Mouse (Mus musculus): Measurements from ENCODE around the gene Pik3cd. TPM values are rescaled to one million over a fixed set of nuclear protein-coding genes. Genes with fewer than 3 reads are reported as not detected.

Gene Pik3cd
- polyA plus RNA-seq, 1 experiment from 2014 or later = 8.0 TPM

GRCm38 (mm10) chr4:149657858-149658416, 44.4 kb downstream of the Pik3cd start:
- H3K27ac ChIP-seq = no peak overlapping the region
- no peaks in the 10 kb centered on the region for H3K4me1 ChIP-seq
- WGBS = 86% methylated on average over 11 of the region's 11 CpGs
- H3K9ac ChIP-seq = no peak overlapping the region
- no peak overlapping the region for H3K4me3 ChIP-seq
- no peak overlapping the region for H3K4me2 ChIP-seq
- no peaks in the 10 kb centered on the region for H3K9me3 ChIP-seq (replicated peaks)
- peaks cover 41% of the 10 kb centered on the region for H3K36me3 ChIP-seq (ENCODE audit: poor library complexity, severe bottlenecking)
- no peak for ATAC-seq
- no peaks in the 10 kb centered on the region for H3K27me3 ChIP-seq

- Histone ChIP-seq H3K27ac (no peak overlapping the region), H3K9ac (no peak overlapping the region), H3K36me3 (ENCODE audit: poor library complexity, severe bottlenecking) (peaks cover 60% of the 10 kb centered on the region), H3K4me1 (no peaks in the 10 kb centered on the region), H3K9me3 (replicated peaks) (no peaks in the 10 kb centered on the region), H3K4me3 (no peak overlapping the region), H3K27me3 (no peaks in the 10 kb centered on the region), H3K4me2 (no peak overlapping the region)
- ATAC-seq = no peak
- WGBS = 88% methylated on average over 4 of the region's 4 CpGs
Measured at GRCm38 (mm10) chr4:149654232-149654631, 48.1 kb downstream of the Pik3cd start.

GRCm38 (mm10) chr4:149650493-149651193, 51.7 kb downstream of the Pik3cd start:
- 76% methylated on average over 24 of the region's 24 CpGs for WGBS
- peak; percentile 23; the same call in 1 of the 2 replicates for ATAC-seq
- H3K27me3 ChIP-seq = no peaks in the 10 kb centered on the region

GRCm38 (mm10) chr4:149648031-149648805, 54.2 kb downstream of the Pik3cd start:
- 92% methylated on average over 20 of the region's 20 CpGs for WGBS

More at GRCm38 (mm10) chr4:149650493-149651193, 51.7 kb downstream of the Pik3cd start:
- Histone ChIP-seq H3K27ac (no peak overlapping the region), H3K4me2 (no peak overlapping the region), H3K9ac (no peak overlapping the region), H3K4me3 (no peak overlapping the region), H3K4me1 (no peaks in the 10 kb centered on the region), H3K36me3 (ENCODE audit: poor library complexity, severe bottlenecking) (peaks cover 90% of the 10 kb centered on the region), H3K9me3 (replicated peaks) (no peaks in the 10 kb centered on the region)

GRCm38 (mm10) chr4:149645761-149646160, 56.6 kb downstream of the Pik3cd start:
- ATAC-seq = no peak
- WGBS = 97% methylated on average over 9 of the region's 9 CpGs
- Histone ChIP-seq H3K9me3 (replicated peaks) (no peaks in the 10 kb centered on the region), H3K4me3 (no peak overlapping the region), H3K9ac (no peak overlapping the region), H3K27me3 (no peaks in the 10 kb centered on the region), H3K4me1 (no peaks in the 10 kb centered on the region), H3K4me2 (no peak overlapping the region), H3K27ac (no peak overlapping the region), H3K36me3 (ENCODE audit: poor library complexity, severe bottlenecking) (peaks cover 93% of the 10 kb centered on the region)

More at GRCm38 (mm10) chr4:149648031-149648805, 54.2 kb downstream of the Pik3cd start:
- no peaks in the 10 kb centered on the region for H3K27me3 ChIP-seq
- ATAC-seq = no peak
- H3K4me1 ChIP-seq = no peaks in the 10 kb centered on the region
- H3K27ac ChIP-seq = no peak overlapping the region
- H3K9ac ChIP-seq = no peak overlapping the region
- H3K4me2 ChIP-seq = no peak overlapping the region
- peaks cover 93% of the 10 kb centered on the region for H3K36me3 ChIP-seq (ENCODE audit: poor library complexity, severe bottlenecking)
- H3K9me3 ChIP-seq (replicated peaks) = no peaks in the 10 kb centered on the region
- no peak overlapping the region for H3K4me3 ChIP-seq

- Histone ChIP-seq H3K4me2 (no peak overlapping the region), H3K9me3 (replicated peaks) (no peaks in the 10 kb centered on the region), H3K9ac (no peak overlapping the region), H3K27ac (no peak overlapping the region), H3K4me1 (no peaks in the 10 kb centered on the region), H3K36me3 (ENCODE audit: poor library complexity, severe bottlenecking) (peaks cover 92% of the 10 kb centered on the region), H3K4me3 (no peak overlapping the region), H3K27me3 (no peaks in the 10 kb centered on the region)
- no peak for ATAC-seq
- 93% methylated on average over 5 of the region's 5 CpGs for WGBS
Measured at GRCm38 (mm10) chr4:149641956-149642355, 60.4 kb downstream of the Pik3cd start.

- H3K27ac ChIP-seq = no peak overlapping the region
- WGBS = 87% methylated on average over 8 of the region's 8 CpGs
- H3K27me3 ChIP-seq = no peaks in the 10 kb centered on the region
- H3K4me3 ChIP-seq = no peak overlapping the region
- no peaks in the 10 kb centered on the region for H3K9me3 ChIP-seq (replicated peaks)
- no peak for ATAC-seq
- H3K36me3 ChIP-seq (ENCODE audit: poor library complexity, severe bottlenecking) = peaks cover 92% of the 10 kb centered on the region
- no peaks in the 10 kb centered on the region for H3K4me1 ChIP-seq
- no peak overlapping the region for H3K4me2 ChIP-seq
- H3K9ac ChIP-seq = no peak overlapping the region
Measured at GRCm38 (mm10) chr4:149641400-149641799, 61.0 kb downstream of the Pik3cd start.

GRCm38 (mm10) chr4:149640831-149641230, 61.5 kb downstream of the Pik3cd start:
- WGBS = 63% methylated on average over 9 of the region's 9 CpGs
- Histone ChIP-seq H3K4me2 (no peak overlapping the region), H3K9ac (no peak overlapping the region), H3K27me3 (no peaks in the 10 kb centered on the region), H3K9me3 (replicated peaks) (no peaks in the 10 kb centered on the region), H3K4me1 (no peaks in the 10 kb centered on the region), H3K4me3 (no peak overlapping the region), H3K27ac (no peak overlapping the region), H3K36me3 (ENCODE audit: poor library complexity, severe bottlenecking) (peaks cover 92% of the 10 kb centered on the region)
- no peak for ATAC-seq

- Histone ChIP-seq H3K27ac (no peak overlapping the region), H3K4me2 (no peak overlapping the region), H3K9me3 (replicated peaks) (no peaks in the 10 kb centered on the region), H3K27me3 (no peaks in the 10 kb centered on the region), H3K4me3 (no peak overlapping the region), H3K9ac (no peak overlapping the region), H3K4me1 (no peaks in the 10 kb centered on the region), H3K36me3 (ENCODE audit: poor library complexity, severe bottlenecking) (peaks cover 92% of the 10 kb centered on the region)
- 92% methylated on average over 7 of the region's 7 CpGs for WGBS
- no peak for ATAC-seq
Measured at GRCm38 (mm10) chr4:149637942-149638341, 64.4 kb downstream of the Pik3cd start.

GRCm38 (mm10) chr4:149635915-149636415, 66.4 kb downstream of the Pik3cd start:
- Histone ChIP-seq H3K27ac (no peak overlapping the region), H3K4me2 (no peak overlapping the region), H3K9me3 (replicated peaks) (no peaks in the 10 kb centered on the region), H3K36me3 (ENCODE audit: poor library complexity, severe bottlenecking) (peaks cover 90% of the 10 kb centered on the region), H3K27me3 (no peaks in the 10 kb centered on the region), H3K9ac (no peak overlapping the region), H3K4me3 (no peak overlapping the region), H3K4me1 (no peaks in the 10 kb centered on the region)
- ATAC-seq = no peak
- 91% methylated on average over 8 of the region's 8 CpGs for WGBS

- no peak for ATAC-seq
- Histone ChIP-seq H3K4me3 (no peak overlapping the region), H3K4me2 (no peak overlapping the region), H3K9me3 (replicated peaks) (no peaks in the 10 kb centered on the region), H3K4me1 (no peaks in the 10 kb centered on the region), H3K9ac (no peak overlapping the region), H3K27me3 (no peaks in the 10 kb centered on the region), H3K27ac (no peak overlapping the region), H3K36me3 (ENCODE audit: poor library complexity, severe bottlenecking) (peaks cover 90% of the 10 kb centered on the region)
- 96% methylated on average over 11 of the region's 11 CpGs for WGBS
Measured at GRCm38 (mm10) chr4:149634966-149635365, 67.4 kb downstream of the Pik3cd start.

GRCm38 (mm10) chr4:149634157-149634556, 68.2 kb downstream of the Pik3cd start:
- no peaks in the 10 kb centered on the region for H3K4me1 ChIP-seq
- no peak overlapping the region for H3K4me2 ChIP-seq
- H3K4me3 ChIP-seq = no peak overlapping the region
- peaks cover 88% of the 10 kb centered on the region for H3K36me3 ChIP-seq (ENCODE audit: poor library complexity, severe bottlenecking)
- no peak for ATAC-seq
- H3K9me3 ChIP-seq (replicated peaks) = no peaks in the 10 kb centered on the region
- H3K9ac ChIP-seq = no peak overlapping the region
- H3K27me3 ChIP-seq = no peaks in the 10 kb centered on the region
- H3K27ac ChIP-seq = no peak overlapping the region
- WGBS = 95% methylated on average over 1 of the region's 1 CpGs

All from forebrain, embryonic 13.5 days (tissue).